Mouse (Mus musculus) kidney, adult 11 months (tissue): ENCODE results near the gene Pbx1.
A peak's percentile ranks its signal among the peaks of the same experiment; 100 is the strongest.

Source experiments
- DNase-seq: peaks from one replicate; pipeline ENCODE4 v3.0.0; 2022

The Pbx1 gene

GRCm38 (mm10) chr1:168215896-168216747 lies 215.9 kb downstream of the Pbx1 start:
- no peak for DNase-seq

- no peak for DNase-seq
These were observed 216.6 kb downstream of the Pbx1 start for GRCm38 (mm10) chr1:168215468-168215867.

- DNase-seq, result peak; percentile 62
These were observed 218.0 kb downstream of the Pbx1 start for GRCm38 (mm10) chr1:168214040-168214443.

GRCm38 (mm10) chr1:168213595-168213994 lies 218.5 kb downstream of the Pbx1 start:
- DNase-seq, result no peak

- no peak for DNase-seq
These were observed 221.7 kb downstream of the Pbx1 start for GRCm38 (mm10) chr1:168210401-168210800.

GRCm38 (mm10) chr1:168200570-168201156 lies 231.4 kb downstream of the Pbx1 start:
- no peak for DNase-seq

- no peak for DNase-seq
These were observed 233.8 kb downstream of the Pbx1 start for GRCm38 (mm10) chr1:168198276-168198675.

GRCm38 (mm10) chr1:168197908-168198258 lies 234.2 kb downstream of the Pbx1 start:
- DNase-seq, result no peak

- DNase-seq, result no peak
These were observed 234.7 kb downstream of the Pbx1 start for GRCm38 (mm10) chr1:168197195-168197907.

GRCm38 (mm10) chr1:168193364-168193763 lies 238.7 kb downstream of the Pbx1 start:
- no peak for DNase-seq

GRCm38 (mm10) chr1:168182816-168183215 lies 249.3 kb downstream of the Pbx1 start:
- DNase-seq, result no peak

GRCm38 (mm10) chr1:168180622-168181441 lies 251.2 kb downstream of the Pbx1 start:
- DNase-seq, result peak; percentile 10

- DNase-seq, result no peak
These were observed 252.4 kb downstream of the Pbx1 start for GRCm38 (mm10) chr1:168179691-168180090.

GRCm38 (mm10) chr1:168178611-168179010 lies 253.5 kb downstream of the Pbx1 start:
- DNase-seq, result no peak

- no peak for DNase-seq
These were observed 256.5 kb downstream of the Pbx1 start for GRCm38 (mm10) chr1:168175586-168175985.

GRCm38 (mm10) chr1:168169791-168170190 lies 262.3 kb downstream of the Pbx1 start:
- no peak for DNase-seq

GRCm38 (mm10) chr1:168169052-168169779 lies 262.9 kb downstream of the Pbx1 start:
- DNase-seq, result no peak

GRCm38 (mm10) chr1:168167781-168168180 lies 264.3 kb downstream of the Pbx1 start:
- DNase-seq, result no peak

GRCm38 (mm10) chr1:168166841-168167240 lies 265.2 kb downstream of the Pbx1 start:
- no peak for DNase-seq

- no peak for DNase-seq
These were observed 267.1 kb downstream of the Pbx1 start for GRCm38 (mm10) chr1:168164945-168165344.

GRCm38 (mm10) chr1:168163521-168164233 lies 268.4 kb downstream of the Pbx1 start:
- DNase-seq, result peak; percentile 24
